Mouse (Mus musculus) adipose tissue, adult 10 weeks (tissue): Measurements from ENCODE around the gene Fam240b. TPM values are rescaled to one million over a fixed set of nuclear protein-coding genes. Genes with fewer than 3 reads are reported as not detected.

Source experiments
- polyA plus RNA-seq: library from polyadenylated mRNA; stranded (reverse); fragments of 350-450 nt; fragmentation: Illumina TruSeq; extraction: RNeasy Lipid Tissue Mini Kit (QIAGEN cat#74804); gene quantifications from one replicate; pipeline ENCODE4 v1.2.3, GENCODE M21; 2014; ENCODE audit warnings: low read depth, low replicate concordance

The Fam240b gene
- not detected for polyA plus RNA-seq

GRCm38 (mm10) chr13:64497692-64498091 is at the start of gene Fam240b:
Fam240b (minus strand) TSS chr13:64497792.

DNA sequence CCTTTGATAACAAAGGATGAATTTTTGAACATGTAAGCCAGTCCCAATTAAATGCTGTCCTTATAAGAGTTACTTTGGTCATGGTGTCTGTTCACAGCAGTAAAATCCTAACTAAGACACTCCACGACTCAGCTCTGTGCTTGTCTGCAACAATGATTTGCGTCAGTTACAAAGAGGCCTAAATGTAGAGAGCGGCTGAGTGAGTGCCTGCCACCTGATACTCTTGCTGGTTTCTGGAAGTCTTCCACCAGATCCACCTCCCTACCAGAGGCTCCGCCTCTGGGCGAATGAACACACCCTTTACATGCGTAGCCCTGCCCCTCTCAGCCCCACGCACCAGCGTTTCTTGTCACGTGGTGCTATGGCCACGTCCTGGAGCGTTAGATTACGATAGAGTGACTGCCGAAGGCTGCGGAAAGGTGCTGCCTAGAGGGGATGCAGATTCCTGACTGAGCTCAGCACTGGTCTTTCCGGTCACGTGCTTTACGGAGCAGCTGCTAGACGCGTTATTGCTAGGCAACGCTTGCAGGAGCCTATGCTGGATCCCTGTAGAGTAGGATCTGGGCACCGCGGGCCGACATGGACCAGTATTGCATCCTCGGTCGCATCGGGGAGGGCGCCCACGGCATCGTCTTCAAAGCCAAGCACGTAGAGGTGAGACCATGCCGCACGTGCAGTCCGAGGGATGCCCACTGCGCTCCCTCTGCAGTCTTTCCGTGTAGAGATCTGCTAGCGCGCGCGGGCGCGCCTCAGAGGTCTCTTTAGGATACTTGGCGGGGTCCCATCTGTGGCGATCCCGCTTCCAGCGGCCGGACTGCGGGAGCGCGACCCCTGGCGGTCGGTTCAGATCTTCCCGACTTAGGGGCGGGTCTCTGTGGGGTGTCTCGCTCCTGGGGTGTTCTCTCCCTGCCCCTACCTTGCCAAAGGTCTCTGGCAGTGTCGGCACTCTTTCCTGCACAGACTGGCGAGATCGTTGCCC is 65.3 kb downstream of the Fam240b start, which contains the start of gene Cdk20:
Cdk20 (plus strand) TSS at position 298 of the 979 bp plus-strand sequence.

Other genes starting within 250 kb of the Fam240b start
- 9.7 TPM for gene Cdc14b, start 222.5 kb downstream of the Fam240b start, polyA plus RNA-seq
- gene Aaed1, start 185.1 kb downstream of the Fam240b start, polyA plus RNA-seq: 30.1 TPM
- 571 TPM for gene Ctsl, start 126.9 kb downstream of the Fam240b start, polyA plus RNA-seq
- gene Cdk20, start 65.5 kb downstream of the Fam240b start, polyA plus RNA-seq: 7.2 TPM